Mouse (Mus musculus) lung, embryonic 14.5 days (tissue): Measurements from ENCODE around the gene Rtp4. TPM values are rescaled to one million over a fixed set of nuclear protein-coding genes. Genes with fewer than 3 reads are reported as not detected.

Experiments
- ATAC-seq: fragments of 200-750 bp; cut with Nextera tagmentation; 2 replicates; pipeline ENCODE4 v1.8.0; 2017; ENCODE audit warnings: mild to moderate bottlenecking, moderate TSS enrichment, moderate library complexity; ENCODE audit not compliant: insufficient read depth
- DNase-seq: peaks from one replicate; pipeline ENCODE4 v3.0.0-alpha.2; 2015
- H3K27ac ChIP-seq: fragments of 300-500 bp; sonication (generic); 2 replicates; pipeline ENCODE4 v1.5.1; 2014; ENCODE audit warnings: low read depth, mild to moderate bottlenecking, moderate library complexity
- H3K27me3 ChIP-seq: fragments of 300-500 bp; sonication (generic); 2 replicates; pipeline ENCODE4 v1.6.1; 2014; ENCODE audit warnings: low read length, control low read depth; ENCODE audit not compliant: insufficient read depth
- H3K36me3 ChIP-seq: fragments of 300-500 bp; sonication (generic); 2 replicates; pipeline ENCODE4 v1.6.1; 2014; ENCODE audit warnings: control low read depth; ENCODE audit not compliant: insufficient read depth
- H3K4me1 ChIP-seq: fragments of 300-500 bp; sonication (generic); 2 replicates; pipeline ENCODE4 v1.6.1; 2014; ENCODE audit warnings: antibody characterized with exemption, control low read depth; ENCODE audit not compliant: insufficient read depth
- H3K4me2 ChIP-seq: fragments of 300-500 bp; sonication (generic); 2 replicates; pipeline ENCODE4 v1.6.1; 2014; ENCODE audit warnings: mild to moderate bottlenecking
- H3K4me3 ChIP-seq: fragments of 300-500 bp; sonication (generic); 2 replicates; pipeline ENCODE4 v1.5.1; 2014; ENCODE audit warnings: low read depth, low read length
- H3K9ac ChIP-seq: fragments of 300-500 bp; sonication (generic); 2 replicates; pipeline ENCODE4 v1.6.1; 2014
- H3K9me3 ChIP-seq: fragments of 300-500 bp; sonication (generic); 2 replicates; pipeline ENCODE4 v1.6.1; 2016; ENCODE audit warnings: low read depth, low read length, control low read depth
- CTCF ChIP-seq: IDR thresholded peaks from 2 replicates; pipeline ENCODE4 v1.5.1; 2016; ENCODE audit warnings: antibody characterized with exemption, low read depth
- WGBS: fragments of 180-500 bp; shearing (Covaris S2); extraction: QIAGEN DNeasy Blood & Tissue Kit; methylation state at CpG from one replicate; pipeline ENCODE4 v1.1.7; 2014; 5-methylcytosine and 5-hydroxymethylcytosine counted together
- polyA plus RNA-seq: library from polyadenylated mRNA; unstranded; fragments of >200 nt; fragmentation: Nextera tagmentation; extraction: Ambion mirVana; gene quantifications from 2 replicates; pipeline ENCODE4 v1.2.1, GENCODE M21; 2014

Rtp4 gene
- polyA plus RNA-seq, 1 experiment from 2014 or later: 3.9 TPM

GRCm38 (mm10) chr16:23609748-23610185 is 89.7 kb downstream of the Rtp4 start:
- no peaks in the 10 kb centered on the region for H3K4me1 ChIP-seq
- peak overlapping the region; percentile 36 for H3K9ac ChIP-seq
- no peaks in the 10 kb centered on the region for H3K36me3 ChIP-seq
- no peaks in the 10 kb centered on the region for H3K27me3 ChIP-seq
- no peaks in the 10 kb centered on the region for H3K9me3 ChIP-seq
- DNase-seq: peak; percentile 56
- peak overlapping the region; percentile 49 for H3K4me2 ChIP-seq
- no peak for TF ChIP-seq CTCF
- WGBS: 24% methylated on average over 11 of the region's 11 CpGs
- H3K4me3 ChIP-seq: peak overlapping the region; percentile 22
- no peak for ATAC-seq
- no peak overlapping the region for H3K27ac ChIP-seq

GRCm38 (mm10) chr16:23624205-23624604 is 104.1 kb downstream of the Rtp4 start:
- no peaks in the 10 kb centered on the region for H3K9me3 ChIP-seq
- 60% methylated on average over 4 of the region's 4 CpGs for WGBS

GRCm38 (mm10) chr16:23631531-23631930 is 111.4 kb downstream of the Rtp4 start:
- 69% methylated on average over 2 of the region's 2 CpGs for WGBS
- Histone ChIP-seq H3K4me1 (no peaks in the 10 kb centered on the region), H3K27me3 (no peaks in the 10 kb centered on the region), H3K36me3 (no peaks in the 10 kb centered on the region), H3K4me2 (no peak overlapping the region), H3K9me3 (no peaks in the 10 kb centered on the region; the same call in 1 of the 2 replicates), H3K9ac (no peak overlapping the region), H3K27ac (no peak overlapping the region), H3K4me3 (no peak overlapping the region)
- DNase-seq: no peak
- no peak for TF ChIP-seq CTCF
- no peak for ATAC-seq

More at GRCm38 (mm10) chr16:23624205-23624604, 104.1 kb downstream of the Rtp4 start:
- no peak for ATAC-seq
- Histone ChIP-seq H3K9ac (no peak overlapping the region), H3K27ac (no peak overlapping the region), H3K4me1 (no peaks in the 10 kb centered on the region), H3K4me2 (no peak overlapping the region), H3K4me3 (no peak overlapping the region), H3K27me3 (no peaks in the 10 kb centered on the region), H3K36me3 (no peaks in the 10 kb centered on the region)
- DNase-seq: no peak
- TF ChIP-seq CTCF: no peak

- no peak for ATAC-seq
These were observed 112.6 kb downstream of the Rtp4 start for GRCm38 (mm10) chr16:23632681-23633080.

GRCm38 (mm10) chr16:23653028-23653427 is 132.9 kb downstream of the Rtp4 start:
- no peaks in the 10 kb centered on the region for H3K4me1 ChIP-seq
- no peak overlapping the region for H3K4me3 ChIP-seq
- H3K27me3 ChIP-seq: no peaks in the 10 kb centered on the region
- no peak overlapping the region for H3K27ac ChIP-seq
- no peaks in the 10 kb centered on the region for H3K9me3 ChIP-seq
- no peak overlapping the region for H3K4me2 ChIP-seq
- no peaks in the 10 kb centered on the region for H3K36me3 ChIP-seq
- no peak for ATAC-seq
- TF ChIP-seq CTCF: no peak
- H3K9ac ChIP-seq: no peak overlapping the region
- WGBS: 94% methylated on average over 5 of the region's 5 CpGs
- no peak for DNase-seq

More at GRCm38 (mm10) chr16:23632681-23633080, 112.6 kb downstream of the Rtp4 start:
- Histone ChIP-seq H3K27me3 (no peaks in the 10 kb centered on the region), H3K27ac (no peak overlapping the region), H3K36me3 (no peaks in the 10 kb centered on the region), H3K4me1 (no peaks in the 10 kb centered on the region), H3K9me3 (no peaks in the 10 kb centered on the region; the same call in 1 of the 2 replicates), H3K4me2 (no peak overlapping the region), H3K9ac (no peak overlapping the region), H3K4me3 (no peak overlapping the region)
- WGBS: 63% methylated on average over 2 of the region's 2 CpGs
- DNase-seq: no peak
- TF ChIP-seq CTCF: peak; percentile 41

- no peak overlapping the region for H3K9ac ChIP-seq
- H3K9me3 ChIP-seq: no peaks in the 10 kb centered on the region
- no peaks in the 10 kb centered on the region for H3K4me1 ChIP-seq
- ATAC-seq (no peak), DNase-seq (no peak)
- TF ChIP-seq CTCF: no peak
- no peak overlapping the region for H3K27ac ChIP-seq
- no peaks in the 10 kb centered on the region for H3K27me3 ChIP-seq
- 65% methylated on average over 4 of the region's 4 CpGs for WGBS
- no peak overlapping the region for H3K4me3 ChIP-seq
- H3K4me2 ChIP-seq: no peak overlapping the region
- H3K36me3 ChIP-seq: no peaks in the 10 kb centered on the region
These were observed 133.4 kb downstream of the Rtp4 start for GRCm38 (mm10) chr16:23653479-23653878.

- no peaks in the 10 kb centered on the region for H3K4me1 ChIP-seq
- DNase-seq (no peak), ATAC-seq (no peak)
- no peaks in the 10 kb centered on the region for H3K36me3 ChIP-seq
- no peak overlapping the region for H3K27ac ChIP-seq
- no peaks in the 10 kb centered on the region for H3K27me3 ChIP-seq
- H3K9me3 ChIP-seq: no peaks in the 10 kb centered on the region
- WGBS: 80% methylated on average over 13 of the region's 13 CpGs
- H3K4me3 ChIP-seq: no peak overlapping the region
- H3K9ac ChIP-seq: no peak overlapping the region
- no peak for TF ChIP-seq CTCF
- H3K4me2 ChIP-seq: no peak overlapping the region
These were observed 139.8 kb downstream of the Rtp4 start for GRCm38 (mm10) chr16:23659597-23660531.

Other genes with a start within 250 kb of the Rtp4 start
- gene Rtp1, start 91.2 kb upstream of the Rtp4 start, polyA plus RNA-seq: not detected in 2 replicates
- 2.4 and 2.5 TPM in 2 replicates for gene Masp1, start 524 bp downstream of the Rtp4 start, polyA plus RNA-seq